Mouse (Mus musculus): Measurements from ENCODE around the gene Acp6. TPM values are rescaled to one million over a fixed set of nuclear protein-coding genes. Genes with fewer than 3 reads are reported as not detected.

Acp6 gene
- polyA plus RNA-seq, 1 experiment = 45.1 TPM

DNA sequence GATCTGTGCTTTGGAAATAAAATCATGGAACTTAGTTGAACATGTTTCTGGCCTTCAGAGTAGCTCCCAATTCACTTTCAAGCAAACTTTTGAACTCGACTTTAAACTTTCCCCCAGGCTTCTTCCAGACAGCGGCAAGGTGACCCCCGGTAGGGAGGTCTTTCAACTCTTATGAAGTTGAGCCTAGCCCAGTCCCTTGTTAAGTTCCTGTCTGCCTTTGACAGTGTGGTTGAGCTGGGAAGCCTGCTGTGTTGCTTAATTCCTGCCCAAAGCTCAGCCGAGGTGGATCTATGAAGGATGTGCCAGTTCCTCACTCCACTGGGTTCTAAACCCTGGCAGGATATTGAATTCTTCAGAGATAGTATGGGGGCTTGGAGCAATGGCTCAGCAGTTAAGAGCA lies 3.2 kb downstream of the Acp6 start:
- WGBS = 79% methylated on average over 4 of the region's 4 CpGs
- DNase-seq = no peak
- H3K4me3 ChIP-seq (ENCODE audit: control insufficient read depth, insufficient read depth, low read length) = no peak overlapping the region
- no peaks in the 10 kb centered on the region for H3K27me3 ChIP-seq (ENCODE audit: control insufficient read depth, insufficient read depth, low read length)
- no peak overlapping the region for H3K27ac ChIP-seq (ENCODE audit: control insufficient read depth, insufficient read depth, low read length)
- peaks cover 4% of the 10 kb centered on the region for H3K4me1 ChIP-seq (replicated peaks; ENCODE audit: control insufficient read depth, insufficient read depth, low read length)
- no peaks in the 10 kb centered on the region for H3K36me3 ChIP-seq (ENCODE audit: control insufficient read depth, insufficient read depth, low read length)
- TF ChIP-seq CTCF (IDR thresholded peaks at IDR 0.05; ENCODE audit: borderline replicate concordance, control insufficient read depth, extremely low read depth, insufficient read depth, low read length, poor library complexity) = no peak

DNA sequence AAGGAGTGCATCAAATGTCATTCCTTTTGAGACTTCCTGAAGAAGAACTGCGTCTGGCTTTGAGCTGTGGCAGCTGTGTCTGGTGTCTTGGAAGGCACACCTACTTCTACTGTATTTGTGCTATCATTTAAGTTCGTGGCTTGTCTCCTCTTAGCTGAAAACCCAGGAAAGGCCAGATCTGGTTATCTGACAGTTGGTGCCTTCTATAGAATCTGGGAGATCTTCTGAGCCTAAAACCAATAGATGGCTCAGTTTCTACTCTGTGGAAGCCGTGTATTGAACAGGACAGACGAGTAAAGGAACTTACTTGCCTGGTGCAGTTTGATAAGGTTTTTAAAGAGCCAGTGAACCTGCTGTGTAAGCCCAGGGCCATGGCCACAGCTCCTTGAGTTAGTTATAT lies 5.9 kb downstream of the Acp6 start:
- no peak overlapping the region for H3K27ac ChIP-seq (ENCODE audit: control insufficient read depth, insufficient read depth, low read length)
- no peaks in the 10 kb centered on the region for H3K27me3 ChIP-seq (ENCODE audit: control insufficient read depth, insufficient read depth, low read length)
- H3K36me3 ChIP-seq (ENCODE audit: control insufficient read depth, insufficient read depth, low read length) = no peaks in the 10 kb centered on the region; the same call in 1 of the 2 replicates
- H3K4me3 ChIP-seq (ENCODE audit: control insufficient read depth, insufficient read depth, low read length) = no peak overlapping the region
- TF ChIP-seq CTCF (IDR thresholded peaks at IDR 0.05; ENCODE audit: borderline replicate concordance, control insufficient read depth, extremely low read depth, insufficient read depth, low read length, poor library complexity) (no peak), POLR2A (IDR thresholded peaks at IDR 0.05; ENCODE audit: control insufficient read depth, extremely low read depth, insufficient read depth, low read length, poor library complexity) (no peak)
- WGBS = 44% methylated on average over 4 of the region's 4 CpGs
- no peaks in the 10 kb centered on the region for H3K4me1 ChIP-seq (replicated peaks; ENCODE audit: control insufficient read depth, insufficient read depth, low read length)
- DNase-seq = no peak

DNA sequence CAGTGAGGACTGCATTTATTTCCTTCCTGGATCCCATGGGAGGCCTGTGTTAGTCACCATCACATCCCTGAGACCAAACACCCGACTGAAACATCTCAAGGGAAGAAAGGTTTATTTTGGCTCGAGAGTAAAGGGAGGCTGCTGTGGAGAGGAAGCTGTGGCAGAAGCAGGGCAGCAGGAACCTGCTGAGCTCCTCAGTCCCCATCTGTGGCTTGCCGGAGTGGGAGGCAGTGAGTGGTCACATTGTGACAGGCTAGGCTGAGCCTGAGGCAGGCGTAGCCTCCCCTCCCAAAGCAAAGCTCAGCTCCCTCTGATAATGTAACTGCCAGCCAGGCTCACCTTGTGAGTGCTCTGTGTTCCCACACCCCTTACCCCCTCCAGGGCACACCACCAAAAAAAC lies 8.5 kb downstream of the Acp6 start:
- DNase-seq = no peak
- Histone ChIP-seq H3K4me1 (replicated peaks; ENCODE audit: control insufficient read depth, insufficient read depth, low read length) (no peaks in the 10 kb centered on the region), H3K36me3 (ENCODE audit: control insufficient read depth, insufficient read depth, low read length) (no peaks in the 10 kb centered on the region; the same call in 1 of the 2 replicates), H3K4me3 (ENCODE audit: control insufficient read depth, insufficient read depth, low read length) (no peak overlapping the region), H3K27ac (ENCODE audit: control insufficient read depth, insufficient read depth, low read length) (no peak overlapping the region), H3K27me3 (ENCODE audit: control insufficient read depth, insufficient read depth, low read length) (no peaks in the 10 kb centered on the region)
- 57% methylated on average over 4 of the region's 4 CpGs for WGBS
- TF ChIP-seq POLR2A (IDR thresholded peaks at IDR 0.05; ENCODE audit: control insufficient read depth, extremely low read depth, insufficient read depth, low read length, poor library complexity) (no peak), CTCF (IDR thresholded peaks at IDR 0.05; ENCODE audit: borderline replicate concordance, control insufficient read depth, extremely low read depth, insufficient read depth, low read length, poor library complexity) (no peak)

DNA sequence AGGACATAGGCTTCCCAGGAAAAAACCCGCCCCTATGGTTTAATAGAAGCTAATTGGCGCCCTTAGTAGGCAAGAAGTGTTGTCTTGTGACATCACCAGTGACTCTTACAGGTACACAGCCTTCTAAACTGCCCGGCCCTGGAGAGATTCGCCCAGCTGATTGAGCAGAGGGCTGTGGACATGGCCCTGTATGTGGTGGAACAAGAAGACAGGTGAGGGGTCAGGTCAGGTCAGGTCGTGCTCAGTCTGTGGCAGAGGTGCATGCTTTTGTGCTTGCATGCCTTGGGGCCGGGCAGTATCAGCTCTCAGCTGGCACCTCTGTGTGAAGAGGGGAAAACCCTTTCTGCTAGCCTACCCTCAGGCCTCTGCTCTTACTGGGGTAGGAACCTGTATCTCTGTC lies 13.0 kb downstream of the Acp6 start:
- 91% methylated on average over 6 of the region's 6 CpGs for WGBS
- H3K36me3 ChIP-seq (ENCODE audit: control insufficient read depth, insufficient read depth, low read length) = no peaks in the 10 kb centered on the region; the same call in 1 of the 2 replicates

DNA sequence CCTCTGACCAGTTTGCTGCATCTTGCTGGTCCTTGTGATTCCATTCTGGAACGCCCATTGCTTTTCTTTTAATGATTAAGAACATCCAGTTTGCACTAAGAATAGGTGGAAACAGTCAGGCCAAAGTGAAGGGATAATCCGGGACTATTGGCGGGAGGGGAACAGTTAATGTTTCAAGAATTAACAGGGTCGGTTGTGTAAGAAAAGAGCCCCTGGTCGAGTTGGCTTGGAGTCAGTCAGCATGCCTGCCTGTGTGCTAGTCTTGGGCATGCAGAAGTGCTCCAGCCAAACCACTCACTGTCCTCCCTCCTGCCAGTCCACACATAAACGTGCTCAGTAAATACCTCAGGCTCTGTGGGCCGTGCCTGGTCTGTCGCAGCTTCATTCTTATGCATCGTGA lies 13.7 kb downstream of the Acp6 start:
- H3K4me1 ChIP-seq (replicated peaks; ENCODE audit: control insufficient read depth, insufficient read depth, low read length) = no peaks in the 10 kb centered on the region
- no peak for TF ChIP-seq POLR2A (IDR thresholded peaks at IDR 0.05; ENCODE audit: control insufficient read depth, extremely low read depth, insufficient read depth, low read length, poor library complexity)
- TF ChIP-seq CTCF (IDR thresholded peaks at IDR 0.05; ENCODE audit: borderline replicate concordance, control insufficient read depth, extremely low read depth, insufficient read depth, low read length, poor library complexity) = no peak
- no peaks in the 10 kb centered on the region; the same call in 1 of the 2 replicates for H3K36me3 ChIP-seq (ENCODE audit: control insufficient read depth, insufficient read depth, low read length)
- H3K4me3 ChIP-seq (ENCODE audit: control insufficient read depth, insufficient read depth, low read length) = no peak overlapping the region
- H3K27ac ChIP-seq (ENCODE audit: control insufficient read depth, insufficient read depth, low read length) = no peak overlapping the region
- WGBS = 91% methylated on average over 9 of the region's 9 CpGs
- no peaks in the 10 kb centered on the region for H3K27me3 ChIP-seq (ENCODE audit: control insufficient read depth, insufficient read depth, low read length)
- no peak for DNase-seq

More for the DNA sequence above, 13.0 kb downstream of the Acp6 start:
- no peak for DNase-seq
- H3K27ac ChIP-seq (ENCODE audit: control insufficient read depth, insufficient read depth, low read length) = no peak overlapping the region
- no peaks in the 10 kb centered on the region for H3K4me1 ChIP-seq (replicated peaks; ENCODE audit: control insufficient read depth, insufficient read depth, low read length)
- H3K4me3 ChIP-seq (ENCODE audit: control insufficient read depth, insufficient read depth, low read length) = no peak overlapping the region
- TF ChIP-seq CTCF (IDR thresholded peaks at IDR 0.05; ENCODE audit: borderline replicate concordance, control insufficient read depth, extremely low read depth, insufficient read depth, low read length, poor library complexity) (no peak), POLR2A (IDR thresholded peaks at IDR 0.05; ENCODE audit: control insufficient read depth, extremely low read depth, insufficient read depth, low read length, poor library complexity) (no peak)
- H3K27me3 ChIP-seq (ENCODE audit: control insufficient read depth, insufficient read depth, low read length) = no peaks in the 10 kb centered on the region

DNA sequence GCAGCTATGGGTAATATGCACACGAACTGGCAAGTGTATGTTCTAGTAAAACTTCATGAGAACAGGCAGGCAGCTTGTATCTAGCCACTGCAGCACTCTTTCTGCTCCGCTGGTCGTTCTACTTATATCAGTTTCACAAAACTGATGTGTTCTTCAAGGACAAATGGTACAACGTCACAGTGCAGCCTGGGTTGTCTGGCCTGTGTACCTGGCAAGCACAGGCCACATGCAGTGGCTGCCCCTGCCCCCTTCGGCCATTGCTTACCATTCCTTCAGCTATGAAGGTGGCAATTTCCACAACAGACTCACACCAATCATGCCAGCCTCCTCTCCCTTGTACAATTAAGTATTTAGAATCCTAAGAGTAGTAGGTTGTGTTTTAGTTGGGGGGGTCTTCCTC lies 14.1 kb downstream of the Acp6 start:
- WGBS = 96% methylated on average over 5 of the region's 5 CpGs
- Histone ChIP-seq H3K4me1 (replicated peaks; ENCODE audit: control insufficient read depth, insufficient read depth, low read length) (no peaks in the 10 kb centered on the region), H3K27ac (ENCODE audit: control insufficient read depth, insufficient read depth, low read length) (no peak overlapping the region), H3K27me3 (ENCODE audit: control insufficient read depth, insufficient read depth, low read length) (no peaks in the 10 kb centered on the region), H3K36me3 (ENCODE audit: control insufficient read depth, insufficient read depth, low read length) (no peaks in the 10 kb centered on the region; the same call in 1 of the 2 replicates), H3K4me3 (ENCODE audit: control insufficient read depth, insufficient read depth, low read length) (no peak overlapping the region)
- TF ChIP-seq CTCF (IDR thresholded peaks at IDR 0.05; ENCODE audit: borderline replicate concordance, control insufficient read depth, extremely low read depth, insufficient read depth, low read length, poor library complexity) = no peak
- no peak for TF ChIP-seq POLR2A (IDR thresholded peaks at IDR 0.05; ENCODE audit: control insufficient read depth, extremely low read depth, insufficient read depth, low read length, poor library complexity)
- DNase-seq = no peak

DNA sequence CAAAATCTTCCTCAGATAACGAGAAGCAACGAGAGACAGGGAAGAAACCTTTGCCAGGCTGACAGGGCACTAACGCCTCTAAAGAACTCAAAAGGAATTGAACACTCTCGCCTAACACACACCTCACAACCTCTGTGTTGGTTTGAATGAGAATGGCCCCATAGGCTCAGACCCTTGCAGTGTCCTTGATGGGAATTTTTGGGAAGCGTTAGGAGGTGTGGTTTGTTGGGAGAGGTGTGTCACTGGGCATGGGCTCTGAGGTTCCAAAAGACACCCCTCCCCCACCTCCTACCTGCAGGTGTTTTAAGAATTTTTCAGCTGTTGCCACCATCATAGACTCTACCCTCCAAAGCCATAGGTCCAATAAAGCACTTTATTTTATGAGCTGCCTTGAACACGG lies 20.3 kb downstream of the Acp6 start:
- no peaks in the 10 kb centered on the region for H3K4me1 ChIP-seq (replicated peaks; ENCODE audit: control insufficient read depth, insufficient read depth, low read length)
- no peaks in the 10 kb centered on the region for H3K27me3 ChIP-seq (ENCODE audit: control insufficient read depth, insufficient read depth, low read length)
- 82% methylated on average over 6 of the region's 6 CpGs for WGBS
- no peak overlapping the region for H3K4me3 ChIP-seq (ENCODE audit: control insufficient read depth, insufficient read depth, low read length)
- DNase-seq = no peak
- no peaks in the 10 kb centered on the region for H3K36me3 ChIP-seq (ENCODE audit: control insufficient read depth, insufficient read depth, low read length)
- no peak overlapping the region for H3K27ac ChIP-seq (ENCODE audit: control insufficient read depth, insufficient read depth, low read length)
- no peak for TF ChIP-seq CTCF (IDR thresholded peaks at IDR 0.05; ENCODE audit: borderline replicate concordance, control insufficient read depth, extremely low read depth, insufficient read depth, low read length, poor library complexity)
- TF ChIP-seq POLR2A (IDR thresholded peaks at IDR 0.05; ENCODE audit: control insufficient read depth, extremely low read depth, insufficient read depth, low read length, poor library complexity) = no peak

Measured in thymus, adult 2 months (tissue).